Mouse (Mus musculus): Measurements from ENCODE around the gene Tmem255b.

Gene Tmem255b

DNA sequence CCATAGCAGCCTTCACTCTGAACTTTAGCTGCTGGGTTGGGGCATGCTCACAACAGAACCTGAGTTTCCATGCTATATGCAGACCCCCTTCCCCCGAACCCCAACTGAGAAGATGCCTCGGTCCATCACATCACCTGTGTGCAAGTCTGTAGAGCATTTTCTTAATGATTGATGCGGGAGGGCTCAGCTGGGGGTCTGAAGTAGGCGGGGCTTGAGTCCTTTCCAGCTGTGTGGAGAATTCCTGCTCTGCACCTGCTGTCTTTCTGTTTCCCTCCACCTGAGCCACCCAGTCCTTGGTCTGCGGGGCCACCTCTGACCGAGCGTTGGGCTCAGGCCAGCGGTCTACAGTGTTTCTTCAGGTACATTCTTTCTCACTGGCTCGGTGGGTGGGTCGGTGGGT lies at the start of gene Tmem255b:
Gene Tmem255b (plus strand): TSS at position 301 of the 400 bp plus-strand sequence.
- DNase-seq = no peak

DNA sequence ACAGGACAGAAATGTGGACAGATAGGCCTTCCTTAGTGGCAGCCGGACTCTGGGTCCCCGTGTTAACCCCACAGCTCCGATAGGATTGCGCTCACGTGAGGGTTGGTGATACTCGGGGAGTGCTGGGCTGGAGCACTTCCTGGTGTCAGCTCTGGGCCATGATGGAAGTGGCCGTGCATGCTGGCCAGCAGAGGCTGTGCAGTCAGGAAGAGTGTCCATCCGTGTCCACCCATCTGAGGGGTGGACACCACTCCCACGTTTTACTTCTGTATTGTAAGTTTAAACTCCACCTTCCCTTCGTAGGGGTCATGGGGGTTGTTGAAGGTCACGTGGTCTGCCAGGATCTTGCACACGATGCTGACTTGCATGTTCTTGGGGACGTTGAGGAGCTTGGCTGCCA lies 48.6 kb upstream of the Tmem255b start:
- DNase-seq = no peak

DNA sequence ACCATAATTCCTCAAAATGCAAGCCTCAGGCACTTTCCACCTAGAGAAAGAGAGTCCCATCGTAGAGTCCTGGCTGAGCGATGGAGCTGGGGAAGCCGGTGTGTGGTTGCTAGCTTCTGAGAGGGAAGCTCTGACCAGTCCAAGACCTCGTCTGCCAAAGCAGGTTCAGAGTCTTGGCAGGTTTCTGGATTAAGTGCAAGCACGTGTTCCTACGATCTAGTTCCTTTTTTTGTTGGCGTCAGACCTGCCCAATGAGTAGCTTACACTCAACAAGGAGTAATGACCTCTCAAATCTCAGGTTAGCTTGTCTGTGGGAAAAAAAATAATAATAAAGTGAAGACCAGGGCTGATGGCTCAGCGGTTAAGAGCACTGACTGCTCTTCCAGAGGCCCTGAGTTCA lies 47.3 kb upstream of the Tmem255b start:
- no peak for DNase-seq

DNA sequence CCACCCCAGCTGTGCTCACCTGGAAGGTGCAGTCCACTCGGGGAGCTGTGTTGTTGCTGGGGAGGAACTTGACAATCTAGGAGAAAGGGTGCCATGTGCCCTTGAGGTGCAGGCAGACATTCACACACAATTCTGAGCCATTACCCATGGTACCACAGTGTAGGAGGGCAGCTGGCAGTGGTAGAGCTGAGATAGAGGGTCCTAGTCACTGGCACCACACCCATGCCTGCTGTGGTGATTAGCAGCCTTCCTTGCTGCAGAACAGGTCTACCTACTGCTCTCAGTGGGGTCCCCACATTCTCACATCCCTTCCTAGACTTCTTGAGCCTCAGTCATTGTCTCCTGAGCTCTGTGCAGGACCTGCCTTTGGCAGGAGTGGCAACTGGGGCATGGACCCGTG lies 46.2 kb upstream of the Tmem255b start:
- no peak for DNase-seq

DNA sequence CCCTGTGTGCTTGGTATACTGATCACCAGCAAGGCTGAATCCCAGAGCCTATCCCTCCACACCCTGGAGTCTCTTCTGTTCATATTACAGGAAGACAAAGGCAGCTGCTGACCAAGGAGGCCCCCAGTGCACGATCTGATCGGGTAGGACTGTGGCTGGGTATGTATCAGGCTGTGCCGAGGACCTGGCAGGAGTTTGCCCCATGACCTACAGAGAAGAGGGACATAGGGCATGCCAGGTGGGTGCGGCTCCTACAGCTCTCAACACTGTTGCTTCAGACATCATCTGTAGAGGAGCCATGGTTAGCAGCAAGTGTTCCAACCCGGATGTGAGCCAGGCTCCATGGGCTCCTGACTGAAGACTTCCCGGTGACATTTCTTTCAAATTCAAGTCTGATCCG lies 41.1 kb upstream of the Tmem255b start:
- no peak for DNase-seq

DNA sequence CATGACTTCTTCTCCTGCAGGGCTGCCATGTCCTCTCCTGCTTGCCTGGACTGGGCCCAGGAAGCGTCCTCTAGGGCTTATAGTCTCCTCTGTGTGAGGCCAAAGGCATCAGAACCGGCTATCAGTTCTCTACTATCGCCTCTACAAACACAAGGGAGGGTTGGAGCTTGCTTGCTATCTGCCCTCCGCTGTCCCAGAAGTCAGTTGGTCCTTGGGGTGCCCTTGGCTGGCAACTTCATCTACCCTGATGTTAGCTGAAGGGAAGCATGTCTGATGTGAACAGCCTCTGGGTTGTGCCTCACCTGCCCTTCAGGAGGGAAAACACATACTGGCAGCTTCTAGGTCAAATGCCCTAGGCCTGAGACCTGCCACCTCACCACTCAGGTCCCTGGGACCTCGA lies 38.3 kb upstream of the Tmem255b start, which contains the start of gene Atp4b:
Gene Atp4b (minus strand): TSS at position 101 of the 400 bp plus-strand sequence.
- no peak for DNase-seq

DNA sequence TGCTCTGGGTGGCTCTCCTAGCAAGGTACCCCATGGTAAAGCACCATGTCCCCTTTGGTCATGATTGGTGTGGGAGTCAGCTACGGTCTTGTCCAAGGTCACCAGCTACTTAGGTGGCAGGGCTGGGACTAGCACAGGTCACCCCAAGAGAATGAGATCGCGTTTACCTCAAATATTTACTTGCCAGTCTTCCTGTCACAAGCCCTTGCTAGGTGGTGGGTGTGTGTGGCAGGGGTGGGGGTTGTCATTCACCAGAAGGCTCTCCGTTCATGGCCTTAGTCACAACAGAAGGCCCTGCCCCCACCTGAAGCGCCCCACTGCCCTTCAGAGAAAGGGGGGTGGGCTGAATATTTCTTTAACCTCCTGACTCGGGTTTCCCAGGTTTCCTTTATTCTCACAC lies 31.5 kb upstream of the Tmem255b start:
- no peak for DNase-seq

DNA sequence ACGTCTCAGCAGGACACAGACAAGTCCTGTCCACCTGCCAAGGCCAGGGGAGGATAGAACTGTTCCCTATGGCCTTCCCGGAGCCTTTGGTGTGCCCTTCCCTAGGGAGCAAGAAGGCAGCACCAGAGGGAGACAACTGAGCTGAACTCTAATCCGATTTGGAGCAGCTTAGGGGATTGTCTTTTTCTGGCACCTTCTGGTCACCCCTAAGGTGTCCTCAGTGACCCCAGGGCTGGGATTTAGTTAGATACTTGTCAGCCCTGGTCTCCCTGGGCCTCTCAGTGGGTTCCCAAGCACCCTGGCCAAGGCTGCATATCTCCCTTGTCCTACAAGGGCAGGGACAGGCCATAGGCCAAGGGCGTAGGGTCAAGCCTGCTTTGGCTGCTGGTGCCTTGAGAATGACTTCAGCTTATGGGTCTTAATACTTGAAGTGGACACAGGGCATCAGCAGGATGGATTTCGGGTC lies 30.3 kb upstream of the Tmem255b start, which contains the start of gene Grk1:
Gene Grk1 (plus strand): TSS at position 416 of the 466 bp plus-strand sequence.
- DNase-seq = no peak

DNA sequence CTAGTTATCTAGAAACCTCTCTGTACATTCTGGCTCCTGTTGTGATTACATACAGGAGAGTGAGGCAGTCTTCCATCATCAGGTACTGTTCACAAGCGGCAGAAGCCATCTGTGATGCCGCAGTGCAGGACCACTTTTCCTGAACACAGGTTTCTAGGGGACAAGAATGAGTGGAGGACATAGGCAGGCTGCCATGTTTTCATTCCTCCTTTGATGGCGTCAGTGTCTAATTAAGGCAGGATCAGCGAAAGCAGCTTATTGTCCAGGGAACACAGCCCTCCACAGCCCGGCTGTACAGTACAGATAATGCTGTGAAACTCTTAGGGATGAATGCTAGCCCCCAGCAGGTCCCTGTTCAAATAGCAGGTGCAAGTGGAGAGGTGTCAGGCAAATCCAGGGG lies 29.0 kb upstream of the Tmem255b start:
- no peak for DNase-seq

DNA sequence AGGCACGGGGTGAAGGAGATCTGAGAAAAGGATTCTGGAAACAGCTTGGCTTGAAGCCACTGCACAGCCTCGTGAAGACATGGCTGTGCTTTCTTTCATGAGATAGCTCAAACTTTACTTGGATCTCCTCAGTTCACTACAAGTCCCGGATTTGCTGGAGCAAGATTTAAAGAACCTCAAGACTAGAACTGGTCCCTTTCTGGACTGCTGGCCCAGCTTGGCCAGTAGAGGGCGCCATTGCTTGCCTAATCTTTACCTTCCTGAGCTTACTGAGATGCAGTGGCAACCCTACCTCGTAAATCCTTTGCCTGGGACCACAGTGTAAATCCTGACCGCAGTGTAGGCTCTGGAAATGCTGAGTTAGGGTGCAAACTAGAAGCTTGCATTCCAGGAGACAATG lies 23.4 kb upstream of the Tmem255b start:
- peak; percentile 58 for DNase-seq

DNA sequence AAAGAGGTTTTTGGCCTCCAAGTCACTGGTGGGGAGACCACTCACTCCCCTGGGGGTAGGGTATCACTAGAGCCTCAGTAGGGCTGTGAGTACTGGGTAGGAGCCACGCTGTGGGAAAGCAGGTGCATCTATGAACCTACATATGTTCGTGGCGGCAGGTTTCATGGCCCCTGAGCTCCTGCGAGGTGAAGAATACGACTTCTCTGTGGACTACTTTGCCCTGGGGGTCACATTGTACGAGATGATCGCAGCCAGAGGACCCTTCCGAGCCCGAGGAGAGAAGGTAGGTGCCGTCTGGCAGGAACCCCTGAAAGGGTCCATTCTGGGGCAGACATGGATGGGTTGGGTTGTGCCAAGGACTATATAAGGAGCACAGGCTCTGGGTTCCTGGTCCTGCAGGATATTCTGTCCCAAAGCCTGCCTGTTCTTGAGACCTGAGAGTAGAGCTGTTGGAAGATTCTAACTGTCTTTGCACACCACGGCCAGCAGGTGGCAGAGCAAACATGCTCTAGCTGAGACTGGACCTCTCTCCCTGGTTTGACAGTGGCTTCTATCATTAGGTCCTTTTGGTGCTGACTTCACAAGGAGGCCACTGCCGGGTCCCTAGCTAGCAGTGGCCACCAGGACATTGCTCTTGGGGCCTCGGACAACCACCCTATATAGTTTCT lies 22.0 kb upstream of the Tmem255b start:
- DNase-seq = peak; percentile 38

DNA sequence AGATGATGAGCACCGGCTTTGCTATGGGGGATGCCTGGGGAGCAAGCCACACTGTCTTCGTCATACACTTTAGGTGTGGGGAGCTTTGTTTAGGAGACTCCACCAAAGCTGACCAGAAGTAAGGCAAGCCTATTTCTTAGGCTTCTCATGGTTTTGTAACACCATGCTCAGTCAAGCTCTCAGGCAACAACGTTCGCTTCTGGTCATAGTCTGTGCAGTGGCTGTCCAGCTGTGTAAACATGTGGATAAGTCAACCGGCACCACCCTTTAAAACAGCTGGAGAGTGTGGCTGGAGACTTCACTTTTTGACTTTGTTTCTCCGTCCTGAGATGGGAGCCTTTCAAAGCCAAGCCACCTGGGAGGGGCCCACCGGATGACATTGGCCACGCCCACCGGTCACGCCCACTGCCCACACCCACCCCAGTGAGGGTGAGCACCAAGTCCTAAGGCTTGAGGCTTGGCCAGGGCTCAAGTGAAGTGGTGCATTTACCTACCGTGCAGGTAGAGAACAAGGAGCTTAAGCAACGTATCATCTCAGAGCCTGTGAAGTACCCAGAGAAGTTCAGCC lies 21.1 kb upstream of the Tmem255b start:
- DNase-seq = no peak

DNA sequence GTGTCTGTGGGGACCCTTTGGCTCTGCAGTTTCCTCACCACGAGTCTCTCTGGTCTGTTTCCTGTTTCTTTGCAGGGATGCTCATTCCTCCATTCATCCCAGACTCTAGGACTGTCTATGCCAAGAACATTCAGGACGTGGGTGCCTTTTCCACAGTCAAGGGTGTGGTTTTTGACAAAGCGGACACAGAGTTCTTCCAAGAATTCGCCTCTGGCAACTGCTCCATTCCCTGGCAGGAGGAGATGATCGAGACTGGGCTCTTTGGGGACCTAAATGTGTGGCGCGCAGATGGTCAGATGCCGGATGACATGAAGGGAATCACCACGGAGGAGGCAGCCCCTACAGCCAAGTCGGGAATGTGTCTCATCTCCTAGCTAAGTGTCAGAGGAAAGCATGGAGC lies 19.1 kb upstream of the Tmem255b start:
- no peak for DNase-seq

DNA sequence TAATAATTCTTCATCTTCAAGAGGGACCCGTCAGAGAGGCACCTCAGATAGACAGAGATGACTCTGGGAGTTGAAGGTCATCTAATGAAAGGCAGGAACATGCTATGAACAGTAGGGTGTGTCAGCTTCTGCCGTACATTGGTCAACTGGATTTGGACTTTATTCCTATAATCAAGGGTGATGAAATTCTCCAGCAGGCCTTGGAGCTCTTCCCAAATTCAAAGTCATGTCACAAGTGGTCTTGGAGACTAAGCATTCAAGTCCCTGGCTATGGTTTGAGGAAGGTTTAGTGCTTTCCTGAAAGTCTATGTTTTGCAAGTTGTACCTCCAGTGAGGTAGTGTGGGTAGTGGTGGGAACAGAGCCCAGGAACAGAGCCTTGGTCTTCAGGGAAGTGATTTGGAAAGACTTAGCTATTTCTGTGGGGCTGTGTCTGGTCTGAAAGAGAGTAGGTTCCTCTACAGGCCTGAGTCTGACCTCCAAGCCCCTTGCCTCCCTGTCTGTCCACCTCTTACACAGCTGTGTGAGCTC lies 15.8 kb upstream of the Tmem255b start:
- DNase-seq = no peak

DNA sequence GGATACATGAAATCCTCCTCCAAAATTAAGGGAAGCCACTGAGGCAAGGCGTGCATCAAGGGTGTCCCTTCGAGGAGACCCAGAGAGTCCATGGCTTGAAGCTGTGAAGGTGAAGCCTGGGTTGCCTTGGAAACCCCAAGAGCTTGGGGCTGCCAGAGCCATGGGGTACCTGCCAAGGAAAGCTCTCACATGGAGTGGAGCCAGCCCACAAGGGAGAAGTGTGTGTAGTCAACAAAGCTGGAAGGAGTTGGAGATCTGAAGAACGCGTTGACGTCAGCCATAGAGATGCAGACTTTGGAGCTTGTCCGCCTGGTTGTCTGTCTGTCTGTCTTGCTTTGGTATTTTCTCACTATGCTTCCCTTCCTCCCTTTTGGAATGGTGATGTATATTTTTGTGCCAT lies 14.0 kb upstream of the Tmem255b start:
- no peak for DNase-seq

DNA sequence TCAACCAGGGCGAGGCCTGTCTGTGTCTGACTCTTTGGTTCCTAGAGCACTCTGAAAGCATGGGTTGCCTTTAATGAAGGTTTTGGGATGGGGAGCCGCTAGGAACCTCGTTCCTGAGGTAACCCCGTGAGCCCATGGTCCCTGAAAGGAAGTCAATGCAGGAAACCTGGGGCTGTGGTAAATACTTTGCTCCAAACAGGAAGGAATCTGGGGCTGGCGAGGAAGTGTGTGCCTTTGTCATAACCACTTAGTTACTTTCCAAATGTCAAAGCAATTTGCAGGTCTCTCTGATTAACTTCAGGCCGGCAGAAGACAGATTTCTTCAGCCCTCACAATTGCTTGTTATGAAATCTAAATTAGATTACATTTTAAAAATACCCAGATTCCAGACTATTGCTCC lies 7.6 kb upstream of the Tmem255b start:
- DNase-seq = peak; percentile 21

DNA sequence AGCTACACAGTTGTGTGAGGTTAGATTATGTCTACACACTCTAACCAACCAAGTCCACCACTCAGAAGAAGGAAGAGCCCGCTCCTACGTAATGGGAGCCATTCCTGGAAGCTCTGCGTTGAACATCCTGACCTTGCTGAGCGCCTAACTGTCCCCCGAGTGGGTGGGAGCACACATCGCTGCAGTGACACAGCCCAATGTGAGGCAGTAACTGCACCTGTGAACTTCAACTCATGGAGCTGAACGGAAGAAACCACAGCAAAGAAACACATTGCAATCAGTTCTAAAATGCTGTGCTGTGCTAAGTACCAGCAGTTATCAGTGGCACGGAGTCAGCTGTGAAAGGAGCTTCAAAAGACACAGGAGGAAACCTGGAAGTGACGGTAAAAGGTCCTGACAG lies 6.8 kb upstream of the Tmem255b start:
- no peak for DNase-seq

DNA sequence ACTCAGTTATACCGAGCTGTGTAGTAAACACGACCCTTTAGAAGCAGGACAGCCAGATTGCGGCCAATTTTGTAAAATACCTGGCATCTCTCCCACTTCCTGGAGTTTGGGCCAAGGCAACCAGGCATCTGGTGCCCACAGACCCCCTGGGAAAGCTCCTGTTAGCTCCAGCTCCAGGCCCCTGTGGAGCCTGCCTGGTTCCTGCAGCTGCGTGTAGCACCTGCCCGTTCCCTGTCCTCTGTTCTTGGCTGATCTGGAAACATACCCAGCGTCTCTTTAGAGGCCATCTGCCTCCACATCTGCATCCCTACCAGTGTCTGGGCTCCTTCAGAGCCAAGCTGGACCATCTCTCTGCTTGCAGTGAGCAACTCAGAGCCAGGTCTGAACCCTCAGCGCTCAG lies 4.6 kb upstream of the Tmem255b start:
- no peak for DNase-seq

DNA sequence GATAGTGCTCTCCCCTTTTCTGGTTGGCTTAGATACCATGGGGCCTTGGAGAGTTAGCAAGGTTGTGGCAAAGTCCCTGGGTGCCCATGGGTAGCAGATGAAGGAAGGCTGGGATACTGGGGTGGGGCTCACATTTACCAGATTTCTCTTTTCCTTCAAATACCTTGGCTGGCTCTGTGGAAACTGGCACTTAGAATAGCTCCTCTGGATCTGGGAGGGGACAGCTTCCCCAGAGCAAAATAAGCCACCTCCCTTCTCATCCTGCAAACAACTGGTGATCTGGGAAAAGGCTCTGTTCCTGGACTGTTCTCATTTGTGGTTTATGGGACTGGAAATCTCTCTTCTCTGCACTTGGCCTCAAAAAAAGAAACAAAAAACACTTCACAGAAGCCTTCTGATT lies 4.1 kb upstream of the Tmem255b start:
- DNase-seq = no peak

DNA sequence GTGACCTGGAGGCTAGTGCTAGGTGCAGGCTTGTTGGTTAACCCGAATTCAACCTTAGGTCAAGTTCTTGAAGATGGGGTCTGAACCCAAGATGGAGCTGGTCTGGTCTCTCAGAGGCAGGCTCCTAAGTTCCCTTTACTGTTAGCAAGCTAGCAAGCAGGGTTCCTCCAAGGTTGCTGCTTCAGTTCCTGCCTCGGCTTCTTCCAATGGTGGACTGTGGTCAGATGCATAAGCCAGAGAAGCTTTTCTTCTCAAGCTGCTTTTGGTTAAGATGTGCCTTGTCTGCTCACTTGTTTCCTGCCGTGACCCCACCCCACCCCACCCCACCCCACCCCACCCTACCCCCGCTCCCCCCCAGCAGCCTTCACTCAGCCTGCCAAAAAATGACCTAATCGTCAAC lies 1.9 kb upstream of the Tmem255b start:
- DNase-seq = no peak

DNA sequence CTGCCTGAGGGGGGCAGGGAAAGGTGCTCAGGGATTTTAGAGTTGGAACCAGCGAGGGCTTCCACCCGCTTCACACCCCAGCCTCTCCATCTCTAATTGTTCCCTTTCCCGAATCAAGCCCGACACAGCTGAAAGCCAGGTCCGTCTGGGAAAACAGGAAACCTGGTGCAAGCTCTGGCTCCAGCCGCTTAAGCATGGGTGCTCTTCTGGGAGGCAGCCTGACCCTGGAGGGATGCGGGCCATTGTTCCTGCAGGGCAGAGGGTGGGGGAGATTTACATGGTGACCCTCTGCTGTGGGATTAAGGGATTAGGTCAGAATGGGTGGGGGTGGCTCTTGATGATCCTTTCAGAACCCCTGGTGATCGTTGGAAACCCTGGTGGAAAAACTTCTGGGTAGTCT lies 1.1 kb downstream of the Tmem255b start:
- DNase-seq = no peak

DNA sequence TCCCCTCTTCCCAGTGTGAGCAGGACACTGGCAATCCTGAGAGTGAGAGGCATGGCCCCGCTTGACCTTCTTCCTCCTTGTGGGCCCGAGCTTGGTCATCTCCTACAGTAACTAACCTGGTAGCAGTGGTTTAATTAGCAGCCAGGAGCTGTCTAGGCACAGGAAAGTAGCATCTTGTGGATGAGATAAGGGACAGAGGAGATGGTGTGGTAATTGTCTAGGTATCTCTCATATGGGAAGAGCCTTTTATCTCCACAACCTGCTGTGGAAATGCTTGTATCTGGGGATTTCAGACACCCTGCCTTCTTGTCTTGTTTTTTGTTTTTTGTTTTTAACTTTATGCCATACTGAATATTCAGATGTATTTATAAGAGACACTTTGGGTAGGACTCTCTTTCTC lies 2.5 kb downstream of the Tmem255b start:
- DNase-seq = no peak

DNA sequence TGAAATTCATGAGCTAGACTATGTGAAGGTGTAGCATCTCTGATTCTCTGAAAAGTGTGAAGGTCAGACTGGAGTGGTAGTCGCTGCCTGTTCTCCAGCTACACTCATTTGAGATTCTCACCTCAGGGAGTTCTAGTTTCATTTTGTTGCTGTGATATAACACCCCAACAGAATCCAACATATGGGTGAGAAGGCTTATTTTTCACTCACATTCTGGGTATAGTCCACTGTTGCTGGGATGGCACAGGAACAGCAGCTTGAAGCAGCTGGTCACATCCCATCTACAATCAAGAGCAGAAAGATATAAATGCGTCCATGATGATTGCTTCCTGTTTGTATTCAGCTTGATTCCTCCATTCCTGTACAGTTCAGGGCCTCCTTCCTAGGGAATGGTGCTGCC lies 7.2 kb downstream of the Tmem255b start:
- DNase-seq = no peak

DNA sequence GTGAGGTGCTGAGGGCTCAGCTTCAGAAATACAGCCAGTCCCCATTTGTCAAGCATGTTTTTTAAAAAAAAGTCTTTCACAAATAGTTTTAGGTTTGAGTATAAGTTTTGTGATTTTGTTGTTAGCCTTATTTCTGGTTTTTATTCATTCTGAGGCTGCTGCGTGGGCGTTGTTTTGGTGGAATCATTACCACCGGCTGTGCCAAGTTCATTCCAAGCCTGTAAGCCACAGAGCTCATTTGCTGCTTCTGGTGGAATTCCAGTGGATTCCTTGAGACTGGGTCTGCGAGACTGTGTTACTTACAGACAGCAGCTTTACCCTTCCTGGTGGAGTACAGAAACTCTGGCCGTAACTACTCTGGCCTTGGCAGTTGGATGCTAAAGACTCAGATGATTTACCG lies 11.5 kb downstream of the Tmem255b start:
- no peak for DNase-seq

DNA sequence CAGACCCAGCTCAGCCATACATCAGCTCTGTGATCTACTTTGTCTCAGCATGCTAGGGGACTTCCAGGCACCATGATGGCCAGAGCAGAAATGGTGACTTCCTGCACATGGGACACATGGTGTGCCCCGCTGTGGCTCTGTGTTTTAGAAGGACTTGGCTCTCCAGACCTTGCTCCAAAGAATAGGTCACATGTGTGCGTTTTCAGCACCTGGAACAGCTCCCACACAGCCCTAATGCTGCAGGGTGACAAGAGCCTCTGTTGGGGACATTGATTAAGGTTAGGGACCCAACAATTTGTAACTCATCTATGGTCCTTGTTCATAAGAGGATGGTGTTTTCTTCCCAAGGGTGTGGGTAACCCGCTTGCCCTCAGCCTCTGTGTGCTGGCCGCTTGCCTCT lies 13.2 kb downstream of the Tmem255b start:
- DNase-seq = no peak
